8 mouse cellular contexts compared by ENCODE assay signal in the genomic region with DNA sequence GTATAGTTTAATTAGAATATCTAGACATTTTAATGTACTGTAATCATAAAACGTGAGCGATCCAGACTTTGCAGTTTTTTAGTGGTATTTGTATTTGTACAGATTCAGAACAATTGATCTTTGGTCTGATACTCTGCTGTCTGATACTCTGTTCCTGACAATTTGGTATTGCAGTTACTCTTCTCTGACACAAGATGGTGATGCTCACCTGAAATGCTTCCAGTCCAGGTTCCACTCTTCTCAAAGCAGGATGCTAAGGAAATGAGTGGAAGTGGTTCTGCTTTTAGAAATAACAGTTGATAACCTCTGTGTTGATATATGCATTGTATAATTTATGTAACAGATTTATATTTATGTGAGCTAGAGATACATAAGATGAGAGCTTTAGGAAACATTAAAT. TPM values are rescaled to one million over a fixed set of nuclear protein-coding genes. Genes with fewer than 3 reads are reported as not detected.
A peak's percentile ranks its signal among the peaks of the same experiment; 100 is the strongest.
DNase-seq lines count a peak whose midpoint lies in the region; ATAC-seq and TF ChIP-seq lines count a peak whose summit lies in the region.

No protein-coding gene starts in this region.

- H3K9me3 ChIP-seq in liver, embryonic 11.5 days (ENCODE audit: control insufficient read depth, low read length): no peaks in the 10 kb centered on the region
- no peaks in the 10 kb centered on the region for H3K9me3 ChIP-seq in midbrain, postnatal 0 days (ENCODE audit: low read length)

- no peaks in the 10 kb centered on the region for H3K4me1 ChIP-seq in liver, adult 2 months (ENCODE audit: control insufficient read depth, insufficient read depth, low read length)
- peaks cover 5% of the 10 kb centered on the region for H3K4me1 ChIP-seq in liver, embryonic 11.5 days (replicated peaks; ENCODE audit: control insufficient read depth, insufficient read depth, low read length)
- no peaks in the 10 kb centered on the region for H3K4me1 ChIP-seq in cortical plate, adult 2 months (ENCODE audit: control insufficient read depth, insufficient read depth, low read length)
- no peaks in the 10 kb centered on the region for H3K4me1 ChIP-seq in midbrain, postnatal 0 days (ENCODE audit: insufficient read depth, low read length)

- H3K27me3 ChIP-seq in liver, adult 2 months (ENCODE audit: control insufficient read depth, insufficient read depth, low read length): no peaks in the 10 kb centered on the region
- no peaks in the 10 kb centered on the region for H3K27me3 ChIP-seq in liver, embryonic 11.5 days (replicated peaks; ENCODE audit: control insufficient read depth, insufficient read depth, low read length)
- no peaks in the 10 kb centered on the region for H3K27me3 ChIP-seq in midbrain, postnatal 0 days (ENCODE audit: insufficient read depth, low read length)

- H3K4me3 ChIP-seq in liver, adult 2 months (ENCODE audit: insufficient read depth, low read depth, low read length): no peak overlapping the region
- H3K4me3 ChIP-seq in liver, embryonic 11.5 days (ENCODE audit: low read depth, low read length): no peak overlapping the region
- H3K4me3 ChIP-seq in cortical plate, adult 2 months (ENCODE audit: insufficient read depth, low read length): no peak overlapping the region
- no peak overlapping the region for H3K4me3 ChIP-seq in midbrain, postnatal 0 days (ENCODE audit: low read depth, low read length)

- no peak for TF ChIP-seq POLR2A in liver, adult 2 months (IDR thresholded peaks at IDR 0.05; ENCODE audit: extremely low read depth, insufficient read depth, low read length)
- TF ChIP-seq POLR2A in cortical plate, adult 2 months (IDR thresholded peaks at IDR 0.05; ENCODE audit: extremely low read depth, insufficient read depth, low read length): no peak

- WGBS in liver, adult 2 months: 50% methylated on average over 2 of the region's 2 CpGs
- 86% methylated on average over 2 of the region's 2 CpGs for whole genome bisulfite sequencing in liver, embryonic 11.5 days
- WGBS in midbrain, postnatal 0 days: 98% methylated on average over 2 of the region's 2 CpGs

- no peaks in the 10 kb centered on the region for H3K79me2 ChIP-seq in liver, adult 2 months (ENCODE audit: control insufficient read depth, insufficient read depth, low read length)

- ATAC-seq in liver, embryonic 11.5 days (replicated peaks; ENCODE audit: low FRiP score): no peak
- ATAC-seq in midbrain, postnatal 0 days (ENCODE audit: low FRiP score): peak; percentile 72; the same call in 1 of the 2 replicates

- no peak overlapping the region for H3K4me2 ChIP-seq in liver, embryonic 11.5 days
- H3K4me2 ChIP-seq in midbrain, postnatal 0 days (ENCODE audit: low read depth, low read length, poor library complexity, severe bottlenecking): no peak overlapping the region

- H3K36me3 ChIP-seq in liver, adult 2 months (ENCODE audit: control insufficient read depth, insufficient read depth, low read length): peaks cover 9% of the 10 kb centered on the region
- H3K36me3 ChIP-seq in liver, embryonic 11.5 days (ENCODE audit: control insufficient read depth, insufficient read depth, low read length): no peaks in the 10 kb centered on the region
- no peaks in the 10 kb centered on the region for H3K36me3 ChIP-seq in midbrain, postnatal 0 days (ENCODE audit: insufficient read depth, low read length)

- DNase-seq in cerebellum, postnatal 10 days: peak; percentile 33 to 51
- no peak for DNase-seq in cerebellum, postnatal 36 days
- peak; percentile 27 for DNase-seq in liver, adult 2 months (ENCODE audit: extremely low read depth, low read depth, low spot score)
- DNase-seq in liver, embryonic 11.5 days (ENCODE audit: low spot score): no peak
- peak; percentile 69 for DNase-seq in midbrain, postnatal 0 days (ENCODE audit: low spot score)
- no peak for DNase-seq in gastrocnemius, adult 8-10 months (ENCODE audit: low spot score in 2 of 2)
- no peak for DNase-seq in adrenal gland, postnatal 36 days

- TF ChIP-seq CTCF in liver, adult 2 months (IDR thresholded peaks at IDR 0.05; ENCODE audit: low read depth, low read length): no peak
- TF ChIP-seq CTCF in cortical plate, adult 2 months (IDR thresholded peaks at IDR 0.05; ENCODE audit: extremely low read depth, insufficient read depth, low read length): peak; percentile 56; the same call in 1 of the 2 replicates
- TF ChIP-seq CTCF in midbrain, postnatal 0 days (IDR thresholded peaks at IDR 0.05): peak; percentile 93

- no peak overlapping the region for H3K9ac ChIP-seq in liver, adult 2 months (ENCODE audit: low read depth, low read length)
- no peak overlapping the region for H3K9ac ChIP-seq in liver, embryonic 11.5 days (ENCODE audit: low read depth, low read length)
- H3K9ac ChIP-seq in midbrain, postnatal 0 days (replicated peaks; ENCODE audit: low read length, poor library complexity, severe bottlenecking): no peak overlapping the region

- no peak overlapping the region for H3K27ac ChIP-seq in liver, adult 2 months (replicated peaks; ENCODE audit: insufficient read depth, low read depth, low read length)
- no peak overlapping the region for H3K27ac ChIP-seq in liver, embryonic 11.5 days (ENCODE audit: low read depth, low read length)
- no peak overlapping the region for H3K27ac ChIP-seq in cortical plate, adult 2 months (ENCODE audit: insufficient read depth, low read length)
- no peak overlapping the region for H3K27ac ChIP-seq in midbrain, postnatal 0 days (ENCODE audit: low read depth, low read length)

RNA-seq across cellular contexts. Expression of a gene that starts 48.2 kb away (rescaled TPM):
- total RNA-seq in liver, adult 2 months (2014; rRNA removed): 8.0 and 11.3 TPM in 2 replicates
- 28.4 and 32.4 TPM in 2 replicates for polyA plus RNA-seq in liver, adult 2 months (2012; rRNA removed)
- 8.5 and 11.5 TPM in 2 replicates for polyA plus RNA-seq in liver, embryonic 11.5 days (2014; fragmentation: Nextera tagmentation; extraction: Ambion mirVana)
- 10.3 and 10.8 TPM in 2 replicates for polyA plus RNA-seq in cortical plate, adult 2 months (2012; rRNA removed)
- total RNA-seq in midbrain, postnatal 0 days (2014; rRNA removed): 1.3 and 4.3 TPM in 2 replicates
- polyA plus RNA-seq in midbrain, postnatal 0 days (2015; fragmentation: Nextera tagmentation; extraction: Ambion mirVana): 10.7 and 10.9 TPM in 2 replicates
- total RNA-seq in gastrocnemius, adult 8-10 months (2022): 10 to 100 TPM; 24.8 to 33.1 (median 31.6) TPM
- total RNA-seq in adrenal gland, postnatal 36 days (2021): 10 to 100 TPM; 15.3 to 25.7 TPM

RNA-seq across cellular contexts. Expression of a gene that starts 48.5 kb away (rescaled TPM):
- 7.2 and 8.7 TPM in 2 replicates for total RNA-seq in liver, adult 2 months (2014; rRNA removed)
- 1.1 and 1.3 TPM in 2 replicates for polyA plus RNA-seq in liver, adult 2 months (2012; rRNA removed)
- 41.2 and 52.8 TPM in 2 replicates for polyA plus RNA-seq in liver, embryonic 11.5 days (2014; fragmentation: Nextera tagmentation; extraction: Ambion mirVana)
- polyA plus RNA-seq in cortical plate, adult 2 months (2012; rRNA removed): 6.4 and 6.7 TPM in 2 replicates
- 17.4 and 19.5 TPM in 2 replicates for total RNA-seq in midbrain, postnatal 0 days (2014; rRNA removed)
- polyA plus RNA-seq in midbrain, postnatal 0 days (2015; fragmentation: Nextera tagmentation; extraction: Ambion mirVana): 18.9 and 20.2 TPM in 2 replicates
- total RNA-seq in gastrocnemius, adult 8-10 months (2022): 10 to 100 TPM; 10.2 to 12.4 (median 11.6) TPM
- total RNA-seq in adrenal gland, postnatal 36 days (2021): 10 to 100 TPM; 29.4 to 40.4 TPM

Comparison
In these comparisons a context has a peak if more than half of its experiments do, and no peak if none do; other contexts are left out.
1. DNase-seq: peak in cerebellum, postnatal 10 days (2 of 2), liver, adult 2 months (single experiment) and midbrain, postnatal 0 days (single experiment); none in cerebellum, postnatal 36 days (0 of 2), liver, embryonic 11.5 days (single experiment), gastrocnemius, adult 8-10 months (0 of 2) and adrenal gland, postnatal 36 days (0 of 2).